Mouse (Mus musculus) midbrain, embryonic 12.5 days (tissue): ENCODE results near the gene Klk1b8. TPM values are rescaled to one million over a fixed set of nuclear protein-coding genes. Genes with fewer than 3 reads are reported as not detected.

Experiments
- ATAC-seq: fragments of 200-750 bp; cut with Nextera tagmentation; 2 replicates; pipeline ENCODE4 v1.8.0; 2017; ENCODE audit warnings: low read depth, moderate TSS enrichment, moderate library complexity; ENCODE audit not compliant: low FRiP score
- H3K27ac ChIP-seq: fragments of 300-500 bp; sonication (generic); replicated peaks from 2 replicates; pipeline ENCODE4 v1.5.1; 2016; ENCODE audit warnings: mild to moderate bottlenecking
- H3K27me3 ChIP-seq: fragments of 300-500 bp; sonication (generic); 2 replicates; pipeline ENCODE4 v1.6.1; 2016; ENCODE audit warnings: mild to moderate bottlenecking
- H3K36me3 ChIP-seq: fragments of 300-500 bp; sonication (generic); 2 replicates; pipeline ENCODE4 v1.6.1; 2016
- H3K4me1 ChIP-seq: fragments of 300-500 bp; sonication (generic); 2 replicates; pipeline ENCODE4 v1.6.1; 2016
- H3K4me2 ChIP-seq: fragments of 300-500 bp; sonication (generic); replicated peaks from 2 replicates; pipeline ENCODE4 v1.6.1; 2016; ENCODE audit warnings: mild to moderate bottlenecking, moderate library complexity
- H3K4me3 ChIP-seq: fragments of 300-500 bp; sonication (generic); 2 replicates; pipeline ENCODE4 v1.5.1; 2016; ENCODE audit warnings: mild to moderate bottlenecking
- H3K9ac ChIP-seq: fragments of 300-500 bp; sonication (generic); replicated peaks from 2 replicates; pipeline ENCODE4 v1.6.1; 2016; ENCODE audit warnings: mild to moderate bottlenecking, moderate library complexity
- H3K9me3 ChIP-seq: fragments of 300-500 bp; sonication (generic); 2 replicates; pipeline ENCODE4 v1.6.1; 2016; ENCODE audit warnings: mild to moderate bottlenecking
- WGBS: fragments of 180-500 bp; shearing (Covaris S2); methylation state at CpG from one replicate; pipeline ENCODE4 v1.1.7; 2016; 5-methylcytosine and 5-hydroxymethylcytosine counted together
- polyA plus RNA-seq: library from polyadenylated mRNA; unstranded; fragments of >200 nt; fragmentation: Nextera tagmentation; extraction: Ambion mirVana; gene quantifications from 2 replicates; pipeline ENCODE4 v1.2.1, GENCODE M21; 2016

Klk1b8 gene
- not detected in 2 replicates for polyA plus RNA-seq

- Histone ChIP-seq H3K27me3 (no peaks in the 10 kb centered on the region), H3K9me3 (no peaks in the 10 kb centered on the region), H3K27ac (no peak within 1 kb of the TSS), H3K4me2 (no peak within 1 kb of the TSS), H3K36me3 (no peaks in the 10 kb centered on the region), H3K4me3 (no peak within 1 kb of the TSS), H3K4me1 (no peaks in the 10 kb centered on the region), H3K9ac (no peak within 1 kb of the TSS)
- 80% methylated on average over 2 of the region's 2 CpGs for WGBS
- no peak for ATAC-seq
Observed at GRCm38 (mm10) chr7:43950364-43950763, at the start of gene Klk1b8. Klk1b8 (plus strand) TSS chr7:43950664.

- H3K36me3 ChIP-seq: no peaks in the 10 kb centered on the region
- no peak overlapping the region for H3K9ac ChIP-seq
- H3K9me3 ChIP-seq: no peaks in the 10 kb centered on the region
- ATAC-seq: no peak
- H3K27me3 ChIP-seq: no peaks in the 10 kb centered on the region
- no peak overlapping the region for H3K4me3 ChIP-seq
- no peaks in the 10 kb centered on the region for H3K4me1 ChIP-seq
- H3K4me2 ChIP-seq: no peak overlapping the region
- H3K27ac ChIP-seq: no peak overlapping the region
- WGBS: 75% methylated on average over 9 of the region's 9 CpGs
Observed at GRCm38 (mm10) chr7:43914821-43915220, 35.6 kb upstream of the Klk1b8 start.

DNA sequence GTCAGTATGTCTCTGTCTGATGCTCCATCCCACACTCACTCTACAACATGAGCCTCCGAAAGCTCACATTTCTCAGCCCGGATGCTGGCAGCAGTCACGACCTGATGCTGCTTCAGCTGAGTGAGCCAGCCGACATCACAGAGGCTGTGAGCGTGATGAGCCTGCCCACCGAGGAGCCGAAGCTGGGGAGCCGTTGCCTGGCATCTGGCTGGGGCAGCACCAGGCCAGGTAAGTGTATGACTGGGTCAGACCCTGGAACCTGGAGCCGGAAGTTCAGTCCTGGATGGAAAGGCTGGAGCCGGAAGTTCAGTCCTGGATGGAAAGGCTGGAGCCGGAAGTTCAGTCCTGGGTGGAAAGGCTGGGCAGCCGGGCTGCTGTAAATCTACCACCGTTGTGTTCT is 32.0 kb upstream of the Klk1b8 start:
- H3K27ac ChIP-seq: no peak overlapping the region
- WGBS: 87% methylated on average over 13 of the region's 13 CpGs
- H3K4me1 ChIP-seq: no peaks in the 10 kb centered on the region
- H3K27me3 ChIP-seq: no peaks in the 10 kb centered on the region
- no peak overlapping the region for H3K9ac ChIP-seq
- H3K4me2 ChIP-seq: no peak overlapping the region
- ATAC-seq: no peak
- H3K9me3 ChIP-seq: no peaks in the 10 kb centered on the region
- H3K4me3 ChIP-seq: no peak overlapping the region
- H3K36me3 ChIP-seq: no peaks in the 10 kb centered on the region

DNA sequence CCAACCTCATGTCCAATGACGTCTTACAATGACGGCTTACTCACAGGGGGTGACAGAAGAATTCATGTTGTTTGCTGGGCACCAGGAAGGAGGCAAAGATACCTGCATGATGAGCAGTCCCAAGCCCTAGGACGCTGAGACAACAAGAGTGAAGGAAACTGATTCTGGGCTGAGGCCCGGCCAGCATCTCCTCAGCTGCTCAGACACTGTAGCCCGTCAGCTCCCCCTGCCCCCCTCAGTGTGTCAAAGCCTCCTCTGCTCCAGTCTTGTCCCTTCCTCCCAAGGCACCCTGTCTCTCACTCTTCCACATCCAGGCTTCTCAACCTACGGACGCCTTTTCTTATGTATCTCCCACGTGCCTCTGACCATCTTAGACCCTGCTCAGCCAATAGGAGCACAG is 31.6 kb upstream of the Klk1b8 start:
- WGBS: 78% methylated on average over 8 of the region's 8 CpGs
- ATAC-seq: no peak

DNA sequence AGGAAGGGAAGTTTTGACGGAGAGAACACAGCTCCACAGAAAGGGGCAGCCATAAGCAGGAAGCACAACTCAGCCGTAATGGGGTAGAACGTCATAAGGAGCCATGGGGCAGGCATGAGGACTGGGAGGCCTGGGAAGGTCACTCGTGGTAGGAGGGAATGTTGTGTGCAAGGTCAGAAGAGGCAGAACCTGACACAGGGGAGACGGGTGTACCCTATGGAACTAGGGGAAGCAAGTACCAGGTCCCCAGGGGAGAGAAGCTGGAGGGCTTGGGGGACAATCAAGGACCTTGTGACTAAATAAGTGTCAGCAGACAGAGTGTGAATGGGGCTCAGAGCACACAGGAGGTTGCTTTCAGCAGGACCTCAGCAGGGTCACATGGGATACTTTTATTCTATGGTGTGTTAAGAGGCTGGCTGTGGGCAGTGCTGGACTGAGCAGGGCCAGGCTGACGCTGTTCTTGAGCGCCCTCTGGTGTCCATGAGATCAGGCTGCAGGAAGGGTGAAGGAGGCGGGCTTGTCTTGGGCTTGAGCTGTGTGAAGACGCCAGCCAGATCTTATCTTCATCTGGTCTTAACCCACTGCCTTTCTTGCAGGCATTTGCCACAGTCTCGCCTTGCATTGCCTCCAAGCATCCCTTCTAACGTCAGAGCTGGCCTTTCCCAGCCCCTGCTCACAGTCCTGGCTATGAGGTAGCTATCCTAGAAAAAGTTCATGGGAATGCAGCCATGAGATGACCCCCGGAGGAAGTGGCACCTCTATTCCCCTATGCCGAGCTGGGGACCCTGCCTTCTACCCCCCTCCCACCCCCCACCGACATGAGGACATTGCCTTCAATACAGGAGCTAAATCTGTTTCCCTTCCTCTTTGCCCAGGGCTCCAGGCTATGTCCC is 30.7 kb upstream of the Klk1b8 start:
- no peak overlapping the region for H3K4me3 ChIP-seq
- ATAC-seq: peak; percentile 90
- no peak overlapping the region for H3K9ac ChIP-seq
- H3K9me3 ChIP-seq: no peaks in the 10 kb centered on the region
- no peaks in the 10 kb centered on the region for H3K27me3 ChIP-seq
- H3K27ac ChIP-seq: no peak overlapping the region
- no peaks in the 10 kb centered on the region for H3K36me3 ChIP-seq
- no peak overlapping the region for H3K4me2 ChIP-seq
- 36% methylated on average over 14 of the region's 14 CpGs for WGBS
- no peaks in the 10 kb centered on the region for H3K4me1 ChIP-seq

More for the DNA sequence above, 31.6 kb upstream of the Klk1b8 start:
- no peaks in the 10 kb centered on the region for H3K36me3 ChIP-seq
- no peaks in the 10 kb centered on the region for H3K27me3 ChIP-seq
- H3K9ac ChIP-seq: no peak overlapping the region
- no peaks in the 10 kb centered on the region for H3K4me1 ChIP-seq
- H3K27ac ChIP-seq: no peak overlapping the region
- H3K4me2 ChIP-seq: no peak overlapping the region
- H3K9me3 ChIP-seq: no peaks in the 10 kb centered on the region
- no peak overlapping the region for H3K4me3 ChIP-seq

GRCm38 (mm10) chr7:43920582-43920981 is 29.9 kb upstream of the Klk1b8 start:
- H3K9me3 ChIP-seq: no peaks in the 10 kb centered on the region
- no peak overlapping the region for H3K4me3 ChIP-seq
- H3K27me3 ChIP-seq: no peaks in the 10 kb centered on the region
- no peak overlapping the region for H3K27ac ChIP-seq
- H3K9ac ChIP-seq: no peak overlapping the region
- no peaks in the 10 kb centered on the region for H3K36me3 ChIP-seq
- ATAC-seq: no peak
- WGBS: 93% methylated on average over 3 of the region's 3 CpGs
- no peaks in the 10 kb centered on the region for H3K4me1 ChIP-seq
- H3K4me2 ChIP-seq: no peak overlapping the region

GRCm38 (mm10) chr7:43921087-43921486 is 29.4 kb upstream of the Klk1b8 start:
- no peak overlapping the region for H3K27ac ChIP-seq
- H3K9ac ChIP-seq: no peak overlapping the region
- ATAC-seq: no peak
- H3K9me3 ChIP-seq: no peaks in the 10 kb centered on the region
- H3K4me3 ChIP-seq: no peak overlapping the region
- no peaks in the 10 kb centered on the region for H3K4me1 ChIP-seq
- H3K4me2 ChIP-seq: no peak overlapping the region
- no peaks in the 10 kb centered on the region for H3K36me3 ChIP-seq
- no peaks in the 10 kb centered on the region for H3K27me3 ChIP-seq
- WGBS: 83% methylated on average over 6 of the region's 6 CpGs

GRCm38 (mm10) chr7:43921941-43922340 is 28.5 kb upstream of the Klk1b8 start:
- Histone ChIP-seq H3K4me3 (no peak overlapping the region), H3K36me3 (no peaks in the 10 kb centered on the region), H3K27ac (no peak overlapping the region), H3K4me1 (no peaks in the 10 kb centered on the region), H3K9me3 (no peaks in the 10 kb centered on the region), H3K9ac (no peak overlapping the region), H3K4me2 (no peak overlapping the region), H3K27me3 (no peaks in the 10 kb centered on the region)
- 79% methylated on average over 2 of the region's 2 CpGs for WGBS
- ATAC-seq: no peak

GRCm38 (mm10) chr7:43925985-43926384 is 24.5 kb upstream of the Klk1b8 start:
- ATAC-seq: no peak
- Histone ChIP-seq H3K9me3 (no peaks in the 10 kb centered on the region), H3K4me2 (no peak overlapping the region), H3K27ac (no peak overlapping the region), H3K27me3 (no peaks in the 10 kb centered on the region), H3K4me1 (no peaks in the 10 kb centered on the region), H3K36me3 (no peaks in the 10 kb centered on the region), H3K4me3 (no peak overlapping the region), H3K9ac (no peak overlapping the region)
- WGBS: 70% methylated on average over 5 of the region's 5 CpGs

GRCm38 (mm10) chr7:43928521-43928920 is 21.9 kb upstream of the Klk1b8 start:
- H3K27me3 ChIP-seq: no peaks in the 10 kb centered on the region
- H3K36me3 ChIP-seq: no peaks in the 10 kb centered on the region
- WGBS: 42% methylated on average over 4 of the region's 4 CpGs
- no peak overlapping the region for H3K4me2 ChIP-seq
- no peaks in the 10 kb centered on the region for H3K4me1 ChIP-seq
- no peak overlapping the region for H3K27ac ChIP-seq
- ATAC-seq: no peak
- no peak overlapping the region for H3K4me3 ChIP-seq
- H3K9me3 ChIP-seq: no peaks in the 10 kb centered on the region
- H3K9ac ChIP-seq: no peak overlapping the region

DNA sequence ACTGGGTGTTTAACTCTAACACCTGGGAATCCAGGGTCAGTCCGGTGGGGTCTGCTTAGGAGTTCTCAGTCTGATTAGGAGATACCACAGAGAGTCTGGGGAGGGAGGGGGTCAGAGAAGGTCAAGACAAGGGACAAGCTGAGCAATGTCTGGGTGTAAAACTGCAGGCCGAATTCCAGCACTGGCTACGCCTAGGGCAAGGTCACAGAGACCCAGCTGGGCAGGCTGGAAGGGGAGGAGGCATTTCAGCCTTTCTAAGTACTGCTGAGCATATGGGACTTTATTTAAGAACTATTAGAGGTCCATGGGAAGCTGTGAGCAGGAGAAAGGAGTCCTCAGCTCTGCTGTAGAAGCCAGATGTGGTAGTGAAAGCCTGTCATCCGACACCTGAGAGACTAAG is 18.1 kb upstream of the Klk1b8 start:
- no peak overlapping the region for H3K4me2 ChIP-seq
- ATAC-seq: no peak
- no peaks in the 10 kb centered on the region for H3K9me3 ChIP-seq
- no peak overlapping the region for H3K27ac ChIP-seq
- H3K4me3 ChIP-seq: no peak overlapping the region
- H3K4me1 ChIP-seq: no peaks in the 10 kb centered on the region
- 70% methylated on average over 4 of the region's 4 CpGs for WGBS
- no peak overlapping the region for H3K9ac ChIP-seq
- H3K27me3 ChIP-seq: no peaks in the 10 kb centered on the region
- no peaks in the 10 kb centered on the region for H3K36me3 ChIP-seq

- no peaks in the 10 kb centered on the region for H3K27me3 ChIP-seq
- no peak within 1 kb of the TSS for H3K4me3 ChIP-seq
- H3K9me3 ChIP-seq: no peaks in the 10 kb centered on the region
- H3K4me1 ChIP-seq: no peaks in the 10 kb centered on the region
- no peak within 1 kb of the TSS for H3K27ac ChIP-seq
- no peak within 1 kb of the TSS for H3K9ac ChIP-seq
- no peak within 1 kb of the TSS for H3K4me2 ChIP-seq
- WGBS: 94% methylated on average over 3 of the region's 3 CpGs
- H3K36me3 ChIP-seq: no peaks in the 10 kb centered on the region
- ATAC-seq: no peak
Observed at GRCm38 (mm10) chr7:43933440-43933839, 17.0 kb upstream of the Klk1b8 start, which contains the start of gene Klk15. Klk15 (plus strand) TSS chr7:43933740.
